ENCODE assay signal across 23 mouse cellular contexts in the genomic region with DNA sequence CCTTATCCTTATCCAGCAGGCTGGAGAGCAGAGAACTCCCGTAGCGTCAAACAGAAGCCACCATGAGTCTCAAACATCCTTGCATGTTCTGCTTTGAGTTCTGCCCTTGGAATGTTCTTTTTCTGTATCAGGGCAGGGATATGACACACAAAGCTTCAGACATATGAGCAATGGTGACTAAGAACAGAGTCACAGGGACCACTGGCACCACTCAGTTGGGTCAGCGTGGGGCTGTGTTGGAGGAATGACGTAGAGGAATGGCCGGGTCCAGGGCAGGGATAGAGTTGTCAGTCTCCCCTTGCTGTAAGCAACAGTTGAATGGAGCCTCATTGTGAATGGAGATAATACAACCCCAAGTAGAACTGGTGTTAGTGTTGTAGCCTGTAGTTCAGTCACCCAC. TPM values are rescaled to one million over a fixed set of nuclear protein-coding genes. Genes with fewer than 3 reads are reported as not detected.
A peak's percentile ranks its signal among the peaks of the same experiment; 100 is the strongest.
DNase-seq lines count a peak whose midpoint lies in the region; TF ChIP-seq lines count a peak whose summit lies in the region.
"Had no signal": no experiment of that assay in that cellular context is flagged by ENCODE, and none has a peak within 500 bp of the region (broad histone marks: within the 10 kb centered on the region; RNA-seq: fewer than 3 reads in every experiment).

No protein-coding gene starts in this region.

- no peak for TF ChIP-seq POLR2A in myocyte (IDR thresholded peaks at IDR 0.05; ENCODE audit: insufficient read length, low read depth)

- H3K4me2 ChIP-seq in myocyte (ENCODE audit: low read depth), result peak overlapping the region; percentile 12
- H3K4me2 ChIP-seq: embryonic facial prominence, embryonic 12.5 days; forebrain, embryonic 13.5 days; forebrain, embryonic 15.5 days had no signal

- no peak overlapping the region for H3ac ChIP-seq in myocyte (ENCODE audit: control insufficient read depth, insufficient read length)

- DNase-seq in adrenal gland, adult 2 months, result peak; percentile 51
- DNase-seq in adrenal gland, postnatal 10 days, result no peak
- DNase-seq in adrenal gland, postnatal 36 days, result peak; percentile 37 to 41
- no peak for DNase-seq in adrenal gland, adult 8-10 months
- DNase-seq in 3T3-L1 (ENCODE audit: low read depth, low spot score), result peak; percentile 49
- no peak for DNase-seq in gastrocnemius, adult 2 months
- DNase-seq in thymus, adult 18-20 months, result no peak
- DNase-seq: cerebellum, adult 11-12 months; cerebellum, adult 2 months; cerebellum, adult 9-10 months; cerebellum, postnatal 10 days; cerebellum, postnatal 25 days; forebrain, postnatal 0 days had no signal

- H3K27ac ChIP-seq in gastrocnemius, adult 2 months, result no peak overlapping the region
- H3K27ac ChIP-seq: embryonic facial prominence, embryonic 10.5 days; embryonic facial prominence, embryonic 12.5 days; forebrain, embryonic 13.5 days; forebrain, embryonic 15.5 days had no signal

- intact Hi-C loops in gastrocnemius, adult 2 months (cut with DNase I), result loop anchor here (2.0 kb wide), 1 partner anchor 100 kb away; no protein-coding TSS in a partner anchor

- TF ChIP-seq CTCF in gastrocnemius, adult 2 months (IDR thresholded peaks at IDR 0.05), result no peak

- no peak overlapping the region for H3K4me3 ChIP-seq in myocyte
- H3K4me3 ChIP-seq in gastrocnemius, adult 2 months, result no peak overlapping the region
- H3K4me3 ChIP-seq: embryonic facial prominence, embryonic 10.5 days; embryonic facial prominence, embryonic 12.5 days; forebrain, embryonic 13.5 days; forebrain, embryonic 15.5 days had no signal

- H3K36me3 ChIP-seq in myocyte (ENCODE audit: control insufficient read depth, insufficient read depth), result no peaks in the 10 kb centered on the region
- H3K36me3 ChIP-seq: embryonic facial prominence, embryonic 10.5 days; embryonic facial prominence, embryonic 12.5 days; forebrain, embryonic 15.5 days; G1E had no signal

- no peaks in the 10 kb centered on the region for H3K27me3 ChIP-seq in myocyte (ENCODE audit: control insufficient read depth, insufficient read depth, insufficient read length)
- H3K27me3 ChIP-seq: embryonic facial prominence, embryonic 12.5 days; forebrain, embryonic 13.5 days; forebrain, embryonic 15.5 days; Patski had no signal

- no peaks in the 10 kb centered on the region for H3K79me2 ChIP-seq in myocyte (ENCODE audit: control insufficient read depth, insufficient read depth)

TF ChIP-seq in myocyte, 11 proteins besides CTCF, POLR2A, EP300 and RAD21:
- TF ChIP-seq TCF3 (IDR thresholded peaks at IDR 0.05; ENCODE audit: insufficient read length, low read depth), result no peak
- TF ChIP-seq USF1 (IDR thresholded peaks at IDR 0.05; ENCODE audit: low read depth), result no peak
- no peak for TF ChIP-seq E2F4 (IDR thresholded peaks at IDR 0.05; ENCODE audit: insufficient read depth)
- no peak for TF ChIP-seq TCF12 (IDR thresholded peaks at IDR 0.05; ENCODE audit: insufficient read depth, poor library complexity, severe bottlenecking)
- TF ChIP-seq MAX (IDR thresholded peaks at IDR 0.05; ENCODE audit: low read depth), result no peak
- no peak for TF ChIP-seq SRF (IDR thresholded peaks at IDR 0.05; ENCODE audit: control insufficient read depth, insufficient read length, low read depth)
- TF ChIP-seq POLR2AphosphoS2 (IDR thresholded peaks at IDR 0.05; ENCODE audit: insufficient read length, low read depth), result no peak
- no peak for TF ChIP-seq MYOG (IDR thresholded peaks at IDR 0.05; ENCODE audit: control insufficient read depth in 1 of 3, insufficient read depth in 1 of 3, insufficient read length in 2 of 3, low read depth in 2 of 3)
- TF ChIP-seq REST (IDR thresholded peaks at IDR 0.05; ENCODE audit: insufficient read depth, insufficient read length), result no peak
- TF ChIP-seq CEBPB (IDR thresholded peaks at IDR 0.05; ENCODE audit: insufficient read depth, poor library complexity, severe bottlenecking), result no peak
- TF ChIP-seq MYOD1 (IDR thresholded peaks at IDR 0.05; ENCODE audit: control insufficient read depth in 1 of 3, insufficient read length in 2 of 3, low read depth in 2 of 3), result no peak
TF ChIP-seq in myocyte: peak in this region for 0.

RNA-seq across cellular contexts. Expression of a gene that starts 8.5 kb away (rescaled TPM):
- total RNA-seq in adrenal gland, adult 2 months (2021), result 10 to 100 TPM; 54.4 to 65.3 TPM
- 52.8 and 53.2 TPM in 2 replicates for polyA plus RNA-seq in adrenal gland, adult 2 months (2012; rRNA removed)
- 10 to 100 TPM; 52.8 to 63.1 TPM for total RNA-seq in adrenal gland, postnatal 10 days (2021)
- total RNA-seq in adrenal gland, postnatal 36 days (2021), result 10 to 100 TPM; 65.6 to 68.6 TPM
- 10 to 100 TPM; 60.6 to 88.6 (median 73.7) TPM for total RNA-seq in adrenal gland, adult 8-10 months (2022)
- 22.4 TPM for polyA plus RNA-seq in myocyte (2012; fragmentation: generic; extraction: Trizol)
- 10 to 100 TPM; 18.7 to 23.0 TPM for total RNA-seq in gastrocnemius, adult 2 months (2021)

RNA-seq across cellular contexts. Expression of a gene that starts 9.6 kb away (rescaled TPM):
- total RNA-seq in adrenal gland, adult 2 months (2021), result 100 to 1,000 TPM; 178 to 245 TPM
- 47.1 and 48.0 TPM in 2 replicates for polyA plus RNA-seq in adrenal gland, adult 2 months (2012; rRNA removed)
- total RNA-seq in adrenal gland, postnatal 10 days (2021), result 100 to 1,000 TPM; 128 to 169 TPM
- 100 to 1,000 TPM; 190 to 480 TPM for total RNA-seq in adrenal gland, postnatal 36 days (2021)
- total RNA-seq in adrenal gland, adult 8-10 months (2022), result 100 to 1,000 TPM; 193 to 471 (median 262) TPM
- polyA plus RNA-seq in myocyte (2012; fragmentation: generic; extraction: Trizol), result 0.17 TPM
- under 1 TPM; 0.15 to 0.33 TPM for total RNA-seq in gastrocnemius, adult 2 months (2021)
- total RNA-seq: CH12.LX had no signal
- polyA plus RNA-seq: activated CD4-positive, CD25-positive, alpha-beta regulatory T cell, adult 4 months; CD4-positive, CD25-positive, alpha-beta regulatory T cell, adult 4 months; G1E had no signal

Comparison
In these comparisons a context has a peak if more than half of its experiments do, and no peak if none do; other contexts are left out.
1. DNase-seq: peak in adrenal gland, adult 2 months (single experiment), adrenal gland, postnatal 36 days (2 of 2) and 3T3-L1 (single experiment); none in adrenal gland, postnatal 10 days (single experiment), adrenal gland, adult 8-10 months (single experiment), gastrocnemius, adult 2 months (single experiment) and thymus, adult 18-20 months (0 of 2).
2. RNA of a gene that starts 9.6 kb away (total RNA-seq): 190 to 480 TPM in adrenal gland, postnatal 36 days, 193 to 471 TPM in adrenal gland, adult 8-10 months, 178 to 245 TPM in adrenal gland, adult 2 months and 128 to 169 TPM in adrenal gland, postnatal 10 days; 0.15 to 0.33 TPM in gastrocnemius, adult 2 months; every median in the first group is over 10 times any median in the second.